Mouse (Mus musculus): ENCODE data around the gene Srr.

GRCm38 (mm10) chr11:74960031-74960551 lies 34.3 kb upstream of the Srr start:
- TF ChIP-seq CTCF (IDR thresholded peaks at IDR 0.05; ENCODE audit: control insufficient read depth, insufficient read depth, insufficient replicate concordance, low read depth, low read length) (no peak), POLR2A (IDR thresholded peaks at IDR 0.05; ENCODE audit: control insufficient read depth, low read depth, low read length) (no peak)
